In the genomic region with DNA sequence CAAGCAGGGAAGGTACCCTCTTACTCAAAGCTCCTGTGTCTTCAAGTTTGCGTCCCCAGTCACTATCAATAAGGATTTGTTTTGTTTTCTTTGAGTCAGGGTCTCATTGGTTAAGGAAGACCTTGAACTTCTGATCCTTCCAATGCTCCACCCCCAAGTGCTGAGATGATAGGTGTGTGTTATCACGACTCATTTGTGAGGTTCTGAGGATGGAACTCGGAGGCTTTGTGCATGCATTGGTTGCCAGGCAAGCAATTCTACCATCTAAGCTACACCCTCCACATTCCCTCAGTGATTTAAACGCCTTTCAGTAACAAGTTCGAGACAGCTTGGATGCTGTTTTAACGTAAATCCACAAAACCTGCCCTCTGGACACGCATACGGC, we compare ENCODE assay signal across 8 mouse cellular contexts. TPM values are rescaled to one million over a fixed set of nuclear protein-coding genes. Genes with fewer than 3 reads are reported as not detected.
DNase-seq lines count a peak whose midpoint lies in the region; ATAC-seq and TF ChIP-seq lines count a peak whose summit lies in the region.

No protein-coding gene starts in this region.

- no peaks in the 10 kb centered on the region for H3K27me3 ChIP-seq in kidney, embryonic 16.5 days (ENCODE audit: insufficient read depth, low read length)
- H3K27me3 ChIP-seq in hindbrain, embryonic 14.5 days (ENCODE audit: control insufficient read depth, insufficient read depth, low read length) = no peaks in the 10 kb centered on the region
- no peaks in the 10 kb centered on the region for H3K27me3 ChIP-seq in midbrain, embryonic 15.5 days (replicated peaks)

- TF ChIP-seq POLR2A in bone marrow macrophage, adult 2 months (IDR thresholded peaks at IDR 0.05; ENCODE audit: borderline replicate concordance, low read depth, low read length) = no peak

- H3K36me3 ChIP-seq in kidney, embryonic 16.5 days (ENCODE audit: insufficient read depth, low read length) = no peaks in the 10 kb centered on the region
- no peaks in the 10 kb centered on the region for H3K36me3 ChIP-seq in hindbrain, embryonic 14.5 days (replicated peaks; ENCODE audit: control insufficient read depth, insufficient read depth)
- H3K36me3 ChIP-seq in midbrain, embryonic 15.5 days (replicated peaks) = no peaks in the 10 kb centered on the region

- 11% methylated on average over 8 of the region's 8 CpGs for WGBS in kidney, embryonic 16.5 days
- 12% methylated on average over 8 of the region's 8 CpGs for WGBS in hindbrain, embryonic 14.5 days
- 8% methylated on average over 8 of the region's 8 CpGs for WGBS in midbrain, embryonic 15.5 days

- ATAC-seq in kidney, embryonic 16.5 days (ENCODE audit: low FRiP score, low TSS enrichment) = peak; percentile 7; the same call in 1 of the 2 replicates
- ATAC-seq in hindbrain, embryonic 14.5 days (ENCODE audit: low FRiP score) = peak; percentile 13; the same call in 1 of the 2 replicates
- peak; percentile 25; the same call in 1 of the 2 replicates for ATAC-seq in midbrain, embryonic 15.5 days (replicated peaks)
- no peak for ATAC-seq in megakaryocyte progenitor cell, adult 5-6 weeks (replicated peaks; ENCODE audit: poor library complexity)

- no peaks in the 10 kb centered on the region for H3K9me3 ChIP-seq in kidney, embryonic 16.5 days (ENCODE audit: low read length)
- no peaks in the 10 kb centered on the region for H3K9me3 ChIP-seq in hindbrain, embryonic 14.5 days (ENCODE audit: control insufficient read depth, low read length)
- no peaks in the 10 kb centered on the region for H3K9me3 ChIP-seq in midbrain, embryonic 15.5 days

- peaks cover 24% of the 10 kb centered on the region for H3K4me1 ChIP-seq in kidney, embryonic 16.5 days (ENCODE audit: insufficient read depth, low read length)
- H3K4me1 ChIP-seq in bone marrow macrophage, adult 2 months (ENCODE audit: control insufficient read depth, insufficient read depth, low read length) = peaks cover 15% of the 10 kb centered on the region
- peaks cover 18% of the 10 kb centered on the region for H3K4me1 ChIP-seq in hindbrain, embryonic 14.5 days (replicated peaks; ENCODE audit: control insufficient read depth, insufficient read depth, low read length)
- H3K4me1 ChIP-seq in midbrain, embryonic 15.5 days = peaks cover 27% of the 10 kb centered on the region

- peak overlapping the region; percentile 94 for H3K4me3 ChIP-seq in kidney, embryonic 16.5 days (ENCODE audit: low read length)
- H3K4me3 ChIP-seq in bone marrow macrophage, adult 2 months (ENCODE audit: insufficient read depth, low read length) = peak overlapping the region; percentile 44
- peak overlapping the region; percentile 76 for H3K4me3 ChIP-seq in hindbrain, embryonic 14.5 days (replicated peaks; ENCODE audit: low read length)
- peak overlapping the region; percentile 64 for H3K4me3 ChIP-seq in midbrain, embryonic 15.5 days

- H3K27ac ChIP-seq in kidney, embryonic 16.5 days (ENCODE audit: low read length) = peak overlapping the region; percentile 86
- H3K27ac ChIP-seq in bone marrow macrophage, adult 2 months (ENCODE audit: insufficient read depth, low read depth, low read length) = peak overlapping the region; percentile 28; the same call in 1 of the 2 replicates
- H3K27ac ChIP-seq in hindbrain, embryonic 14.5 days = peak overlapping the region; percentile 82
- H3K27ac ChIP-seq in midbrain, embryonic 15.5 days = peak overlapping the region; percentile 89

- H3K9ac ChIP-seq in kidney, embryonic 16.5 days (replicated peaks; ENCODE audit: low read length) = peak overlapping the region; percentile 80
- peak overlapping the region; percentile 70 for H3K9ac ChIP-seq in hindbrain, embryonic 14.5 days
- H3K9ac ChIP-seq in midbrain, embryonic 15.5 days = peak overlapping the region; percentile 65

- TF ChIP-seq CTCF in bone marrow macrophage, adult 2 months (IDR thresholded peaks at IDR 0.05; ENCODE audit: low read depth, low read length) = no peak

- no peak for DNase-seq in kidney, postnatal 25 days
- DNase-seq in hindbrain, embryonic 14.5 days (ENCODE audit: low spot score) = no peak
- no peak for DNase-seq in ovary, adult 18-20 months (ENCODE audit: low spot score)
- no peak for DNase-seq in spleen, postnatal 10 days (ENCODE audit: low spot score in 2 of 2)

- H3K4me2 ChIP-seq in kidney, embryonic 16.5 days (replicated peaks; ENCODE audit: low read depth, low read length) = peak overlapping the region; percentile 81
- H3K4me2 ChIP-seq in hindbrain, embryonic 14.5 days (replicated peaks) = peak overlapping the region; percentile 90
- peak overlapping the region; percentile 87 for H3K4me2 ChIP-seq in midbrain, embryonic 15.5 days

RNA-seq across cellular contexts. Expression of a gene that starts 0.5 kb away (rescaled TPM):
- 194 and 206 TPM in 2 replicates for polyA plus RNA-seq in kidney, embryonic 16.5 days (2015; fragmentation: Nextera tagmentation; extraction: Ambion mirVana)
- 98.5 and 102 TPM in 2 replicates for polyA plus RNA-seq in bone marrow macrophage, adult 2 months (2012; ENCODE audit: insufficient read depth, insufficient read length, missing spikeins)
- 79.9 and 80.2 TPM in 2 replicates for polyA plus RNA-seq in hindbrain, embryonic 14.5 days (2014; fragmentation: Nextera tagmentation; extraction: Ambion mirVana)
- polyA plus RNA-seq in midbrain, embryonic 15.5 days (2015; fragmentation: Nextera tagmentation; extraction: Ambion mirVana) = 68.6 and 72.0 TPM in 2 replicates
- 54.1 and 60.0 TPM in 2 replicates for total RNA-seq in megakaryocyte progenitor cell, adult 5-6 weeks (2015)
- 31.8 and 37.6 TPM in 2 replicates for total RNA-seq in megakaryocyte progenitor cell, adult 5-6 weeks (2017)

RNA-seq across cellular contexts. Expression of a gene that starts 24.9 kb away (rescaled TPM):
- polyA plus RNA-seq in kidney, embryonic 16.5 days (2015; fragmentation: Nextera tagmentation; extraction: Ambion mirVana) = 365 and 369 TPM in 2 replicates
- polyA plus RNA-seq in bone marrow macrophage, adult 2 months (2012; ENCODE audit: insufficient read depth, insufficient read length, missing spikeins) = 165 and 203 TPM in 2 replicates
- polyA plus RNA-seq in hindbrain, embryonic 14.5 days (2014; fragmentation: Nextera tagmentation; extraction: Ambion mirVana) = 235 and 260 TPM in 2 replicates
- 308 and 325 TPM in 2 replicates for polyA plus RNA-seq in midbrain, embryonic 15.5 days (2015; fragmentation: Nextera tagmentation; extraction: Ambion mirVana)
- 34.5 and 38.8 TPM in 2 replicates for total RNA-seq in megakaryocyte progenitor cell, adult 5-6 weeks (2015)
- total RNA-seq in megakaryocyte progenitor cell, adult 5-6 weeks (2017) = 187 and 212 TPM in 2 replicates

RNA-seq across cellular contexts. Expression of a gene that starts 25.0 kb away (rescaled TPM):
- polyA plus RNA-seq in kidney, embryonic 16.5 days (2015; fragmentation: Nextera tagmentation; extraction: Ambion mirVana) = 2.2 TPM in 1 of 2 replicates, not detected in the other
- 40.9 and 41.8 TPM in 2 replicates for polyA plus RNA-seq in bone marrow macrophage, adult 2 months (2012; ENCODE audit: insufficient read depth, insufficient read length, missing spikeins)
- polyA plus RNA-seq in hindbrain, embryonic 14.5 days (2014; fragmentation: Nextera tagmentation; extraction: Ambion mirVana) = 3.8 and 5.1 TPM in 2 replicates
- 2.5 TPM in 1 of 2 replicates, not detected in the other for polyA plus RNA-seq in midbrain, embryonic 15.5 days (2015; fragmentation: Nextera tagmentation; extraction: Ambion mirVana)
- not detected in 2 replicates for total RNA-seq in megakaryocyte progenitor cell, adult 5-6 weeks (2015)
- 1.1 TPM in 1 of 2 replicates, not detected in the other for total RNA-seq in megakaryocyte progenitor cell, adult 5-6 weeks (2017)

RNA-seq across cellular contexts. Expression of a gene that starts 41.1 kb away (rescaled TPM):
- 78.8 and 90.2 TPM in 2 replicates for polyA plus RNA-seq in kidney, embryonic 16.5 days (2015; fragmentation: Nextera tagmentation; extraction: Ambion mirVana)
- polyA plus RNA-seq in bone marrow macrophage, adult 2 months (2012; ENCODE audit: insufficient read depth, insufficient read length, missing spikeins) = 57.9 and 61.2 TPM in 2 replicates
- 54.1 and 54.7 TPM in 2 replicates for polyA plus RNA-seq in hindbrain, embryonic 14.5 days (2014; fragmentation: Nextera tagmentation; extraction: Ambion mirVana)
- 91.1 and 97.2 TPM in 2 replicates for polyA plus RNA-seq in midbrain, embryonic 15.5 days (2015; fragmentation: Nextera tagmentation; extraction: Ambion mirVana)
- 22.8 and 25.1 TPM in 2 replicates for total RNA-seq in megakaryocyte progenitor cell, adult 5-6 weeks (2015)
- total RNA-seq in megakaryocyte progenitor cell, adult 5-6 weeks (2017) = 30.4 and 34.2 TPM in 2 replicates

RNA-seq across cellular contexts. Expression of a gene that starts 51.0 kb away (rescaled TPM):
- 1.6 and 1.7 TPM in 2 replicates for polyA plus RNA-seq in kidney, embryonic 16.5 days (2015; fragmentation: Nextera tagmentation; extraction: Ambion mirVana)
- polyA plus RNA-seq in bone marrow macrophage, adult 2 months (2012; ENCODE audit: insufficient read depth, insufficient read length, missing spikeins) = 386 and 401 TPM in 2 replicates
- polyA plus RNA-seq in hindbrain, embryonic 14.5 days (2014; fragmentation: Nextera tagmentation; extraction: Ambion mirVana) = 0.99 and 1.1 TPM in 2 replicates
- polyA plus RNA-seq in midbrain, embryonic 15.5 days (2015; fragmentation: Nextera tagmentation; extraction: Ambion mirVana) = 0.81 and 0.87 TPM in 2 replicates
- 37.2 and 37.9 TPM in 2 replicates for total RNA-seq in megakaryocyte progenitor cell, adult 5-6 weeks (2015)
- total RNA-seq in megakaryocyte progenitor cell, adult 5-6 weeks (2017) = 35.1 and 42.0 TPM in 2 replicates

Comparison
In these comparisons a context has a peak if more than half of its experiments do, and no peak if none do; other contexts are left out.
1. H3K27ac ChIP-seq: peak in every context shown above with its lines; median percentile 89 in midbrain, embryonic 15.5 days; 86 in kidney, embryonic 16.5 days; 82 in hindbrain, embryonic 14.5 days; 28 in bone marrow macrophage, adult 2 months.
2. H3K4me3 ChIP-seq: peak in every context shown above with its lines; median percentile 94 in kidney, embryonic 16.5 days; 76 in hindbrain, embryonic 14.5 days; 64 in midbrain, embryonic 15.5 days; 44 in bone marrow macrophage, adult 2 months.